Mouse (Mus musculus): ENCODE data around the gene Abcb8.

Gene Abcb8

DNA sequence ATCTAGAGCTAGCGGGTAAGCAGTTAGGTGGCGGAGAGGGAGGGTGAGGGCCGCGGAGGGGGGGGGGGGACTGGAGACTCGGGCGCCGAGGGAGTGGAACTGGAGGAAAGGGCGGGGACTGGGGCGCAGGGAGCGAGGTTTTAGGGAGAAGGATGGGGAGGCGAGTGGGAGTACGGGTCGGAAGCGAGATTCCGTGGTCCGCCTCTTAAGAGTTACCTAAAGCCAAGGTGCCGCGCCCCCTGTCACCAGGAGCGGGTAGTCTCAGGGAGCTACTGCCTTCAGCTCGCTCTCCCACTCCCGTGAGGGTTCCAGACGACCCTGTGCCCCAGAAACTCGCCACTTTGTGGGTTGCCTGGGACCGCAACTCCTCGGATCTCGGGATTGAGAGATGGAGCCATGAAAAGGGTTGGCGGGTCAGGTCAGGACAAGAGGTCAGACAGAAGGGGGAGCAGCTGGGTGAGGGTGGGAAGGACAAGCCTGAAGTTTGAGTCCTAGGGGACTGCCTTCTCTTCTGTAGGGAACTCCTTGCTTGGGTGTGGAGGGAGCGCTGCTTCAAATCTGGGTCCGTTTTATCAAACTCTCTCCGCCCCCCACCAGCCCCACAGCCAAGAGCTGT, 32.1 kb downstream of the Abcb8 start:
- no peak for DNase-seq (ENCODE audit: low read depth, low spot score)

- no peak for DNase-seq (ENCODE audit: low read depth, low spot score)
Observed at GRCm38 (mm10) chr5:24426037-24426432, 32.6 kb downstream of the Abcb8 start.

DNA sequence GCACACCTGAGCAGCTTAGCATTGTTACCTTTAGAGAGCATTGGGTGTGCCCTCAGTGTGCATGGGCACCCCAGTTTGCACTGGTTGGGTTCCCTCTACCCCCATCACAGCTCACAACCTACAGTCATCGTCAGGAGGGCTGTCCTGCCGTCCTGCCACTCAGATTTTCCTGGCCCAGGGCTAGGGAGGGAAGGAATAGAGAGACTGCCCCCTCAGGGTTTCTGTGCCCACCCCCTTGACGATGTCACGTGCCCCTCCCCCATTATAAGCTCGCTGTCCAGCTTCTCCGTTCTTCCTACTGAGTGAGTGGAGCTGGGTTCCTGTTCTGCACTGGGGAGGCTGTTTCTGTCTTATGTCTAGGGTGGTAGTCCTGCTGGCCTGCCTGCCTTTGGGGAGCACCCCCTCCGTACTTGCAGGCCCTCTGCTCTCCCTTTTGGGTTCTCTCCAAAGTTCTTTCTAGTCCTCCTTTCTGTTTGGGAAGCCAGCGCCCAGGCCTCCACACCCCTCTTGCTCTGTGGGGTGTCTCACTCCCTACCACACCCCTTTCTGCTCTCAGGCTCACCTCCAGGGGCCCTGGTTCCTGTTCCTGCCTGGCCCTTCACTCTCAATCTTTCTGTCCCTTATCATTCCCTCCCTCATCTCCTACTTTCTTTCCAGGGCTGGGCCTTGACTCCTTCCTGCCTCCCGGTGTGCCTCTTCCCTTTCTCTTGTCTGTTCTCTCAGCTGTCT, 33.3 kb downstream of the Abcb8 start:
- no peak for DNase-seq (ENCODE audit: low read depth, low spot score)

GRCm38 (mm10) chr5:24427285-24427633, 33.8 kb downstream of the Abcb8 start:
- no peak for DNase-seq (ENCODE audit: low read depth, low spot score)

- no peak for DNase-seq (ENCODE audit: low read depth, low spot score)
Observed at GRCm38 (mm10) chr5:24427981-24428402, 34.5 kb downstream of the Abcb8 start.

GRCm38 (mm10) chr5:24428596-24428995, 35.1 kb downstream of the Abcb8 start:
- no peak for DNase-seq (ENCODE audit: low read depth, low spot score)

DNA sequence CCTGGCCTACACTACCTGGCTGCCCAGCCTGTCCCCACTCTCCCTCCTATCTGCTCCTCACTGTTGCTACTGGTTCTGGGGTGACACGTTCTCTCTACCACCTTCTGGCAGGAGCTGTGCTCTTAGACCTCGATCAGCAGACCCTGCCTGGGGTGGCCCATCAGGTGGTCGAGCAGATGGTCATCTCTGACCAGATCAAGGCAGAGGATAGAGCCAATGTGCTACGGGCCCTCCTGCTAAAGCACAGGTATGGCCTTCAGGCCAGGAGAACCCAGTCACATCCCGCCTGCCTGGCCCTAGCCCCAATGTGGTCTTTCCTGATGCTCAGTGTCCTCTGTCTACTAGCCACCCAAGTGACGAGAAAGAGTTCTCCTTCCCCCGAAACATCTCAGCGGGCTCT, 40.5 kb downstream of the Abcb8 start:
- DNase-seq (ENCODE audit: low read depth, low spot score), result no peak

DNA sequence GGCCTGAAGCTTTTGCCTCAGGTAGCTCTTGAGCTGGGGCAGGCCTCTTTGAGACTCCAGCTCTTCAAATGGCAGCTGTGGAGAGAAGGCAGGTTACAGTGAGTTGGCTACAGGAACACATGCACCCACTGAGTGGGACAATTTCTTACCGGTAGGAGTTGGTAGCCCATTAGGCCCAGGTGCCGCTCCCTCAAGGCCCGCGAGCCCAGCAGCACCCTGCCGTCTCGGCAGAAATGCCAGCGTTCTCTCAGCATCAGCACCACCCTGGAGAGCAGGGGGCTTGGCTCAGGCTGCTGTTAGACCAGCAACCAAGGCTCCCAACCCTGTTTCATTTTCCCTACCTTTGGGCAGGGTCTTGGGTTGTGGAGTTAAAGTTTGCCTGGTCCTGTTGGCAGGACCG, 47.7 kb downstream of the Abcb8 start:
- no peak for DNase-seq (ENCODE audit: low read depth, low spot score)

- no peak for DNase-seq (ENCODE audit: low read depth, low spot score)
Observed at GRCm38 (mm10) chr5:24442029-24442428, 48.6 kb downstream of the Abcb8 start.

GRCm38 (mm10) chr5:24443204-24443603, 49.7 kb downstream of the Abcb8 start:
- DNase-seq (ENCODE audit: low read depth, low spot score), result no peak

DNA sequence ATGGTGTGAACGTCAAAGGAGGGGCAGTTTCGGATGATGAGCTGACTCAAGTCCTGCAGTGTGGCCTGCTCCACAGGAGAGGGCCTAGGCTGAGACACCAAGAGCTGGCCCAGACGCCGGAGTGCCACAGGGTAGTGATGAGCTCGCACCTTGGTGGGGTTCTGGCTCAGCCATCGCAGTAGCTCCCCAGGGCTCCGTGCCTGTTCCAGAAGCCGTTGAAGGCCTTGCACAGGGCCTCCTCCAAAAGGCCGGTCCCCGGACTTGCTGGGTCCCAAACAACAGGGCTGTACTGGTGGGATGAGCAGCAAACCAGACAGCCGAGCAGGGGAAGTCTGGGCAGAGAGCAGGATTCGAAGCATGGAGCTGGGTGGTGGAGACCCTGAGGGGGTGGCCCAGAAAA, 50.5 kb downstream of the Abcb8 start:
- DNase-seq (ENCODE audit: low read depth, low spot score), result no peak

GRCm38 (mm10) chr5:24444746-24445427, 51.4 kb downstream of the Abcb8 start, which contains the start of gene Fastk:
Fastk (minus strand) TSS chr5:24445287.
- DNase-seq (ENCODE audit: low read depth, low spot score), result peak; percentile 87

DNA sequence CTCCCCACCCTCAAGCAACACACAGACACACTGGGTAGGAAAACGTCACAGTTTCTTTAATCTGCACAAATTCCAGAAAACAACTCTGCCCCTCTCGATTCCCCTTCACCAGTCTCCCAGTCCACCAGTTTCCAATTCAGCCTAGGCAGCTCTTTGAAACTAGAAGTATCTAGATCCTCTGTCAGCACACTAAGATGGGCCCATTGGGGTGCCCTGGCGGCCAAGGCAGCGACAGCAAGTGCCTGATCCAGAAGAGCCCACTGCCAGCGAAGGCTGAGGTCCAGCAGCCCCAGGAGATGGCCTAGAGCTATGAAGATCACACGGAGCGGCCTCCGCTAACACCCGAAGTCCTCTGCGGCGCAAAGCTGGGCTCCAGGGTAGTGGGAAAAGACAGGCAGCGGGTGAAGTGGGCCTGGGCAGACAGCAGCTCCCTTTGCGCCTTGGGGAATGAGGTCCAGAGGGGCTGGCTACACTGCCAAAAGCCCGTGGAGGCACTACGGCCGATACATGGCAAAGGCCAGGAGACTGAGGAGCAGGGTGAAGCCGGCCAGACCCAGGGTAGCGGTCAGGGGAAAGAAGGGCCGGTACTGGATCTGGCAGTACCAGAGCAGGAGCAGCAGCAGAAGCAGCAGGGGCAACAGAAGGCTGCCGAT, 52.1 kb downstream of the Abcb8 start:
- DNase-seq (ENCODE audit: low read depth, low spot score), result no peak

DNA sequence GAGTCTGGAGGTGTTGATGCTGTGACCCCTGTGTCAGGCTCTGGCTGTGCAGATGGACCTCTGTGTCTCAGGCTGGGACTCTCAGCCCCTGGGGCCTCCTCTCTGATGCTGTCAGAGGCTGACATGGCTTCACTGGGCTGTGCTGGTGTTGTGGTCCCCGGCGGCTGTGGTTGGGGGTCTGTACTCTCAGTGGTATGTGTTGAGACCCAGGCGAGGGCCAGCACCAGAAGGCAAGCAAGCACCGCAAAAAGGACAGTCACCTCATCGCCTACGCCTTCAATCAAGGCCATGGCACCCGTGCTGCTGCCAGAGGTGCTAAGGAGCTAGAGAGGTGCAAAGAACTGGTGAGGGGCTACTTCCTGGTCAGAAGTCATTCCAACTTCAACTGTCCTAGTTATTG, 53.2 kb downstream of the Abcb8 start:
- DNase-seq (ENCODE audit: low read depth, low spot score), result no peak

DNA sequence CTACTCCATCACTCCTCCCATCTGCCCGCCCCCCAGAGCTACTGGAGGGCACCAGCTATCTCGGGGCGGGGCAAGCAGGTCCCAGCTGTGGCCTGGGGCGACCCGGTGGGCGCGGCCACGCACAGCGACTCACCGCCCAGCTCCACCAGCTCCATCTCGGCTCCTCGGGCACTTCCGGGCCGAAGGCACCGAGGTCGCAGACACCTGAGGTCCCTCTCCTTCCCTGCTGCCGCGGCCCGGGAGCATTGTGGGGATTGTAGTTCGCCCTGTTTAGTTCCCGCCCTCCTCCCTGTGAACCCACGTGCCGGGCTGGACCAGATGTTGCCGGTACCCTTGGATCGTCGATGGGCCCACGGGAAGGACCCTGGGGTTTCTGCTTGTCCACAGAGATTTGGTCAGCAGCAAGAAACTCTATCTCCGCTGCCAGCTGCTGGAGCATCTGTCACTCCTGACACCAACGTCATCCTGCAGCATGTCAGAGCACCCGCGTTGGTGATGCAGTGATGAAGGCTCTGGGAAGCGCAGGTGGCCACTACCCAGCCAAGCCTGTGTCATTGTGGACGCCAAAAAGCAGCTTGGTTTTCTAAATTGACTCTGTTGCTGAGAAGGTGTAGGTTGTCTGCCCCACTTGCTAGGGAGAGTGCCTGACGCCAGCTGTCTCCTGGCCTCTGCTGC, 54.3 kb downstream of the Abcb8 start, which contains the start of gene Tmub1:
Gene Tmub1, minus strand, starts transcription at position 231 of the 675 bp plus-strand sequence.
- DNase-seq (ENCODE audit: low read depth, low spot score), result peak; percentile 51

- peak; percentile 58 for DNase-seq (ENCODE audit: low read depth, low spot score)
Observed at GRCm38 (mm10) chr5:24451264-24452029, 58.0 kb downstream of the Abcb8 start.

DNA sequence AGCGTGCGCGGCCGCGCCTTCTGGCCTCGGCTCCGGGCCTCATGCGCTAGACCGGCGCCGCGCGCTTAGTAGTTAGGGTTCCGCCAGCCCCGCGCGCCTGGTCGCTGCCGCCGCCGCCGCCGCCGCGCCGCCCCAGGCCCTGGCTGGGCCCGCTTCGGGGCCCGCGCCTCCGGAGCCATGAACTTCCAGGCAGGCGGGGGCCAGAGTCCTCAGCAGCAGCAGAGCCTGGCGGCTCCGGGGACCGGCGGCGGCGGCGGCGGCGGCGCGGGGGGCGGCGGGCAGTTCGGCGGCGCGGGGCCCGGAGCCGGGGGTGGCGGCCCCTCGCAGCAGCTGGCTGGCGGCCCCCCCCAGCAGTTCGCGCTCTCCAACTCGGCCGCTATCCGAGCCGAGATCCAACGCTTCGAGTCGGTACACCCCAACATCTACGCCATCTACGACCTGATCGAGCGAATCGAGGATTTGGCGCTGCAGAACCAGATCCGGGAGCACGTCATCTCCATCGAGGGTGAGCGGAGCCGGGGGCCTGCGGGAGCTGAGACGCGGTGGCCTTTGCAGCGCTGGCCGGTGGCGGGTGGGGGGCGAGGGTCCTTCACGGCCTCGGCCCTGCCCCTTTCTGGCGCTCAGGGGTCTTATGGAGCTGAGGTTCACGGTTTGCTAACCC, 58.7 kb downstream of the Abcb8 start, which contains the start of gene Agap3:
Gene Agap3, plus strand, starts transcription at position 148 of the 661 bp plus-strand sequence.
- DNase-seq (ENCODE audit: low read depth, low spot score), result peak; percentile 58

- no peak for DNase-seq (ENCODE audit: low read depth, low spot score)
Observed at GRCm38 (mm10) chr5:24452691-24453233, 59.3 kb downstream of the Abcb8 start.

DNA sequence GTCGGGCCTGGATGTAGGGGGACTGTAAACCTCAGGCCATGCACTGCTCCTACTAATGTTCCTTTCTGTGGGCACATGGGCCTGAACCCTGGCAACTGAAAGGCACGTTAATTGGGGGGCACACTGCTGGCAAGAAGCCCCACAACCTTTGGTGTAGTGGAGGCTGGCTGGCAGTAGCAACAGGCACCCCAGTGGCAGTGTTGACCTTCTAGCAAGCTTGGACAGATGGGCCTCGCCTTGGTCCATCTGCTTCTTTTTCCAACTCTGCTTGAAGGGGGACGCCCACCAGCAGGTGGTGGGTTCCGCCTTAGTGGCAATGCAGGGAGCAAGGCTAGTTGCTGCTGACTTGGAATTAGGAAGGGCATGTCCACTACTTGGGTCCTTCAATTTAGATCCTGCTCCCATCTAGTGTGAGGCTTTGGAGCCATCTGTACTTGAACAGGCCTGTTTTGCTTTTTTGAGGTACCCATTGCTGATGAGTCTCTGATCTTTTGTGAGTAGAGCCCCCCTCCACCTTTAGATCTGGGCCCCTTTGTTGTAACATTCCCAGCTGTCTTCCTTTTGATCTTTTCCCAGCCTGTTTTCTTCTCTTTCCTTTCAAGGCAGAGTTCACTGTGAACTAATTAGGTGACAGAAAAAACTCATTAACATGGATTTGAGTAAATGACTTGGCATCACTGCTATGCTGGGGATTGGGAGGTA, 60.0 kb downstream of the Abcb8 start:
- no peak for DNase-seq (ENCODE audit: low read depth, low spot score)

GRCm38 (mm10) chr5:24453985-24454303, 60.5 kb downstream of the Abcb8 start:
- no peak for DNase-seq (ENCODE audit: low read depth, low spot score)
